Mouse (Mus musculus): ENCODE measurements around the gene Shank2. TPM values are rescaled to one million over a fixed set of nuclear protein-coding genes. Genes with fewer than 3 reads are reported as not detected.
A peak's percentile ranks its signal among the peaks of the same experiment; 100 is the strongest.

Gene Shank2
- total RNA-seq, 2 experiments from 2014 or later: 133 to 143 TPM

DNA sequence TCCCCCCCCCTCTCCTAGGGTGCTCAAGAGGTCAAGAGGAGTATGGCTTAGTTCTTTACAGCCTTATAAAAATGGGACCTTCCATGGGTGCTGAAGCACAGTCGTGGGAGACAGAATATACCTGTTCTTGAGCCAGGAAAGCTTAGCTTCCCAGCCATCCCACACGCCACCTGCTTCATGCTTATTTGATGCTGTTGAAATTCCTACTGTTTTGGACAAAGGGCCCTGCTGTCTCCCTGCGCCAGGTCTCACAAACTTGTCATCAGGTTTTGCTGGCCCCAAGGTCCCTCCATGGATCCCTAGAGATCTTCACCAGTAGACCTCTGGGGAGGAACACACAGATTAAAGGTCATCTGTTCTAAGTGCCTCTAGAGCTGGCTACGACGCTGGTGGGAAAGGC lies 204.5 kb downstream of the Shank2 start:
- DNase-seq: no peak
- intact Hi-C loops (cut with DNase I): no loop called here

DNA sequence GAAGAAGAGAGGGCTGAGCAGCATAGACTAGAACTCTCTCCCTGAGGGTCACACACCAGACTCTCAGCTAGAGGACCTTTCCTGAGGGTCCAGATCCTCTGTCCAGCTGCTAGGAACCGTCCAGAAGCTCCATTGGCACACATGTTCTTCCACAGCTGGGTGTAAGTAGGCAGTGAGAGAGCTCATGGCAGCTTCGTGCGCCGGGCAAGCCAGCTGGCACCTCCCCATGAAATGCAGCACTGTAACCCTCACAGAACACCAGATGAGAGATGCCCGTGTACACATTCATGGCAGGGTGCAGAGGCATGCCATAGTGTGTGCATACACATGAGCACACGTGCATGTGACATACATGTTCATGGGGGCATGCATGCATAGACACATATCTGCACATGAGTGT lies 205.4 kb downstream of the Shank2 start:
- DNase-seq: peak; percentile 23
- intact Hi-C loops (cut with DNase I): no loop called here

DNA sequence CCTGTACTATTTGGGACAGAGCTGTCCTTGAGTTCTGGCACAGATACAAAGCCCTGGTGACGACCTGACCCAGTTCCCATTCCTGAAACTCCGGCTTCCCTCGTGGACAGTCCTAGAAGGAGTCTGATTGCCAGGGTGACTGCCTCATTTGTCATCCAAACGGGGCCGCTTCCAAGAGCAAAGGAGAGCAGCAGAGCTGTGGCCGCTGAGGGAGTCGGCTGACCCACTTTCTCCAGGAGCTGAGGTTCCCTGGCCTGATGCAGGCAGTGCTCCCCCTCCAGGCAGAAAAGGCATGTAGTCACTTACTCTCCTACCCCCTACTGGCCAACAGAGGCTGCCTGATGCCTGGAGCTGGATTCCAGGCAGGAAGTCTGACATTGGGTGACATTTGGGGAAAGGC lies 206.1 kb downstream of the Shank2 start:
- intact Hi-C loops (cut with DNase I): no loop called here
- DNase-seq: peak; percentile 68

DNA sequence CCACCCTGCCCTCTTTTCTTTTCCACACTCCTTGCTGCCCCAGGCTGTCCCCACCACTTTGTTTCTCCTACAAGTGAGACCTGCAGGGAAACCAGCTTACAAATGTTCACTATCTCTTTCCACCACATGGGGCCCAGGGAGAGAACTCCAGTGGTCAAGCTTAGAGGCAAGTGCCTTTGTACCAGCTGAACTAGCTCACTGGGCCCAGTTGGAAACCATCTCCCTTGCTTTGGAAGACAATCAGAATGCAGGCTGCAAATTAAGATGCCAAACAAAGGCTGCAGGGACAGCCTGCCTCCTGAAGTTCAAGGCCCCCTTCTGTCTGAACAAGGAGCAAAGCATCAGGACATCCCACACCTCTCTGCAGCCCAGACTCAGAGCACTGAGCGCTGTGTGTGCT lies 206.9 kb downstream of the Shank2 start:
- intact Hi-C loops (cut with DNase I): no loop called here
- no peak for DNase-seq

DNA sequence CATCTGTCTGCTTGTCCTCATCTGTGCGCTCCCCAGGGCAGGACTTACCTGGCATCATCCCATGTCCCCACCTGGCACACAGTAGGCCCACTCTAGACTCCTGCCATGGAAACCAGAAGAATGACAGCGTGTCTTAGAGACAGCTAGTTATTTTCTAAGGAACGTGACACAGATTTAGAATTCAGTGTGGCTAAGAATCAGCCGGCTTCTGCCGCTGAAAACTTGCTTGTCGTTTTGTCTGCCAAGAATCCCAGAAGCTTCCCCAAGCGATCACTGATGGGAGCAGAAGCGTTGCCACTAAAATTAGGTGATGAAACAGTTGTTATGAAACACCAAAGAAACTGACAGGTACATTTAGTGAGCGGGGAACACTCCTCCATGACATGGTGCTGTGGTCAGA lies 208.8 kb downstream of the Shank2 start:
- no peak for DNase-seq
- intact Hi-C loops (cut with DNase I): no loop called here

DNA sequence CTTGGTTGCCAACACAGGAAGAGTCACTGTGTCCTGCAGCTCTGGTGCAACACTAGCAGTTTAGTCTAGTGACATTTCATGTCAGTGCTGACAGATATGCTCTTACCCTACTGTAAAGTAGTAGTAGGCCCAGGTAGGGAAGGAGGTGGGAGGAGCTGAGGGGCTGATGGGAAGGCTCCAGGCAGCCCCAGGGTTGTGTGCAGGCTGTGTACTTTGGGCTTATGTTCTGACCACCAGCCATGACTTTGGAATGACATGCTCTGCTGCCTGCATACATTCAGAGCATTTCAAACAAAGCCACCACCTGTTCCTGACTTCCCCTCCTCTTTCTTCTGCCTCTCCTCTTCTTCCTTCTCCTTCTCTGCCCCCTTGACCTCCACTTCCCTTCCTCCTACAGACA lies 211.0 kb downstream of the Shank2 start:
- no peak for DNase-seq
- intact Hi-C loops (cut with DNase I): no loop called here

DNA sequence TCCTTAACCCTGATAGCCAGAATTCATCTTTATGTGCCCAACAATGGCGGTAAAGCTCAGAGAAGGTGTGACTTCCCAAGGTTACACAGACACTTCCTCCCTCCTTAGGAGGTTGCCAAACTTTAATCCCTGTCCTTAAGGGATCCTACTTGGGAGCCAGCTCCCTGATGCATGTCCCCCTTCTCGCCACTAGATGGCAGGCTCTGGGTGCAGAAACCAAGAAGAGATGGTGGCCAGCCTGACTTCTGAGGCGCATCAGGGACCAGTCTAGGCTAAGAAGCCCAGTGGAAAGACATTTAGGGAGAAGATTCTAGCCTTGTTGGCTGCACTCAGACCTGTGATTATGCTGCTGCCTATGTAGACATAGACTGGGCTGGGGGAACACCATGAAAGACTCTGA lies 215.5 kb downstream of the Shank2 start:
- intact Hi-C loops (cut with DNase I): loop anchor here (2.0 kb wide), 1 partner anchor 210 kb away; no protein-coding TSS in a partner anchor

DNA sequence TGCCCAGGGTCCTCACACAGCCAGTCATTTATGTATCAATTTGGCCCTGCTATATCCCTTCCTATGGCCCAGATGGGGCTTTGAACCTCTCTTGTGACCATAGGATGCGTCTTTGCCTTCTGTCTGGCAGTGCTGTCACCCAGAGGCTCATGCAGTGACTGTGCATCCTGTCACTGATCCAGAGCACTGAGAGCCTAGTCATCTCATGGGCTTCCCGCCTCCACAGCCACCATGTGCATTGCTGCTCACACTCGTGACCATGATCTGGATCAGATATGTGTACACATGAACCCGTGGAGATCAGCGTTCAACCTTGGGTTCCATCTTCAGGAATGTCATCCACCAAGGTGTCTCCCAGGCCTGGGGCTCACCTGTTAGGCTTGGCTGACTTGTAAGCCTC lies 227.0 kb downstream of the Shank2 start:
- no peak for DNase-seq
- intact Hi-C loops (cut with DNase I): no loop called here

More for the DNA sequence above, 215.5 kb downstream of the Shank2 start:
- peak; percentile 79 for DNase-seq

DNA sequence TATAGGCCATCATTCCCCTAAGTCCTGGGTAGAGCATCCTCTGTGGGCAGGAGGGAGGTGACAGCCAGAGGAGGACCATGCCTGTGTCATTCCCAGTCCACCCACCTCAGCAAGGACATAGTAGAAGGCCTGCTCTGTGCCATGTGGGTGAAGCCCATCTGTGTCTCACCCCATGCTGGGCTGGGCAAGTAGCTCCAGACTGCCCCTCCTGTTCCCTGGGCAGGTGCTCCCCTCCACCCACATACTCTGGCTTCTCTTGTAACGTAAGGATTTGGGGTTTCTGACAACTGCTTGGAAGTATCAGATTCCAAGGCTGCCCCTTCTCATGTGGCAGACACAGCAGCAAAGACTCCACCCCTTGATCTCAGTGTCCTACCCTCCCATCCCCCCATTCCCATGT lies 227.7 kb downstream of the Shank2 start:
- intact Hi-C loops (cut with DNase I): no loop called here

DNA sequence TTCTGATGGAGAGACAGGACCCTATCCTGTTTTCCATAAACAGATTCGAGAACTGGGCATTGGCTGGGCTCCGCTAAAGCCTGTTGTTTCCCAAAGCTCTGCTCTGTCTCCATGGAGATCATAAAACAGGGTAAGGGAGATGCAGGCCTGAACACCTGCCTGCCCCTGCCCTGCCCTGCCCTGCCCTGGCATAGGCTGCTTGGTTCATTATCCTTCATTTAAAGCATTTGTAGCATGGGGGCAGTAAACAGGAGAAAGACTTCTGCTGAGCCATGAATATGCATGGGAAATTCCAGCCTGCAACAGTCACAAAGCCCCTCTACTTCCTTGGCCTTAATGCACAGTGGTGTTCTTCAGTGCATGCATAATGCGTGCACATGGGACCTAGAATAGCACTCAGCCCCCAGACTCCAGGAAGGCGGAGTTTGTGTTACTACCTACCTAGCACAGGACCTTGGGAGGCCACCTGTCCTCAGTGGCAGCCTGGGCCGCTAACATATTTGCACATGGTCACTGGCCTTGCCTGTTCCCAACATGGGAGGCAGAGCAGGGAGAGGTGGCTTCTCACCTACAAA lies 230.5 kb downstream of the Shank2 start:
- DNase-seq: no peak
- intact Hi-C loops (cut with DNase I): no loop called here

More for the DNA sequence above, 227.7 kb downstream of the Shank2 start:
- DNase-seq: no peak

DNA sequence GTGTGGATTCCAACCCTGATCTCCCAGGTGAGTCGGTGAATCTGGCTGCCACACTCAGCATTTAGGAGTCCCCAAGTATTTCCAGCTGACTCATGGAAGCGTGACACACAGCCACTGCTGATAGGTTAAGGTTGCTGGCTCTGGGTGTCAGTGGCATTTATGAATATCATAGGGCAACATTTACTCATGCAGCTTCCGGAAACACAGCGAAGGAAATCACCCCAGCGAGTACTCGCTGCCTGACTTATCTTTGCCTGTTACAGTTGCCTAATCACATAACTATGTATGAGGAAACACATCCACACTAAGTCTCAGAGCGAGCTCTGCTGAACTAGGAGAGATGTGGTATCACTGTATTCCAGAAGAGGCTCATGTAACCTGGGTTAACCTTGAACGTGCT lies 231.8 kb downstream of the Shank2 start:
- intact Hi-C loops (cut with DNase I): no loop called here

DNA sequence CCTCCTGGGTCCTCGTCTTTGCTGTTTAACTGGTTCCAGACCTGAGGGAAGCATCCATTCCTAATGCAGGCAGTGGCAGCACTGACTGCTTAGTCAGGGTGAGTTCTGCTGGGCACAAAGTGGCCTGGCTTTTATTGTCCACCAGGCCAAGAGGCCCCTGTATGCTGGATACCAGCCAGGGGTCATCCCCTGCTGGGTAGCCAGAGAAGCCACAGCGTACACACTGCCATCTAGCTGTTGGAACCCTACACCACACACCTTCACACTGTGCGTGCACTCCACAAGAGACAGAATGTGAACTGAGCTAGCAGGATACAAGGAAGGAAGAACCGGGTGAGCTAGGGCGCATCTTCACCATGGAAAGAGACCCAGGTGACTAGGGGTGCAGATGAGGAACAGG lies 233.1 kb downstream of the Shank2 start:
- intact Hi-C loops (cut with DNase I): loop anchor here (5.0 kb wide), 1 partner anchor 188 kb away; no protein-coding TSS in a partner anchor
- peak; percentile 36 for DNase-seq

More for the DNA sequence above, 231.8 kb downstream of the Shank2 start:
- no peak for DNase-seq

DNA sequence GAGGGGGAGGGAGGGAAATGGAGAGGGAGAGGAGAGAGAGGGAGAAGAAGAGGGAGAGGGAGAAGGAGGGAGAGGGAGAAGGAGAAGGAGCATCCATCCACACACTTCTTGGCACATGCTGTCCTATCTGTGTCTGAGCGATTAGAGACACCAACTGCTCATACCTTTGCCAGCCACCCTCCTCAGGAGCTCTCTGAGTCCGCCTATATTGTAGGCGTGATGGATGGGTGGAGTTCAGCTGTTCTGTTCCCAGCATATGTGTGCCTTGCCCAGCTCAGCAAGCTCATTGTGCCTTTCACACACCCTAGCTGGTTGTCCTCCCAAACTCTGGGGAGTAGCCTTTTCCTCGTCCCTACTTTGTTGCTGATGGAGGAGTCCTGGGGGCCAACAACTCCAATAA lies 233.8 kb downstream of the Shank2 start:
- intact Hi-C loops (cut with DNase I): loop anchor here (5.0 kb wide), 1 partner anchor 187 kb away; no protein-coding TSS in a partner anchor
- DNase-seq: no peak

DNA sequence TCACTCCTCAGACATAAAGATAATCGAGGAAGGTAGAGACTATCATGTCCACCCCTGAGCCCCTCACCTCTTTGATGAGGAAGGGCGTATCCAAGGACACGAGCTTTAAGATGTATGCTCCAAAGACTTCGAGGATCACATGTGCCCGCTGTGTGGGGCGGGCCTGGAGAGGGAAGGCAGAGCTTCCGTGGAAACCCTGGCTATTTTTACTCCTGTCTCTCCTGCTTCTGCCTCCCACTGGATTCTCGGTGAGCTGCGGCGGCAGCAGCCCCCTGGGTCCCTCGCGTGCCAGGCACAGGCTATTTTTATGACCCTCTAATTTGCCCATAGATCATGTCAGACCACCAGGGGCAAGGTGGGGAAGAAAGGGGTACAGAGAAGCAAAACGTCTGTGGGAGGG lies 235.1 kb downstream of the Shank2 start:
- intact Hi-C loops (cut with DNase I): loop anchor here (5.0 kb wide), 1 partner anchor 185 kb away; no protein-coding TSS in a partner anchor

DNA sequence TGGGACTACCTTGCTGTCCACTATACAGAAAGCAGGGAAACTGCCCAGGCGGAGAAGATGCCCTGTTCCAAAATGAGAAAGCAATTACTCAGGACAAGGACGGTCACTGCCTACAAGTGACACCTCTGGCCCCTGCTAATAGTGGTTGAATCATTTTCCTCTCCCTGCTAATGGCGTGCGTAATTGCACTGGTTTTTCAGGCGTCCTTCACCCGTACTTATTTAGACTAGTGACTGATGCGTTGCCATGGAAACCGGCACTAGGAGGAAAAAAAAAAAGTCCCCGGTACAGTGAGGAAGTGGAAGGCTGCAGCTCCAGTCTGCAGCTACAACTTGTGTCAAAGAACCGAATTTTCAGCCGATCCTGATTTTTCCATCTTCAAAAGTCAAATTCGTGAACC lies 236.7 kb downstream of the Shank2 start:
- peak; percentile 30 for DNase-seq
- intact Hi-C loops (cut with DNase I): loop anchor here (5.0 kb wide), 1 partner anchor 184 kb away; no protein-coding TSS in a partner anchor

More for the DNA sequence above, 235.1 kb downstream of the Shank2 start:
- no peak for DNase-seq

DNA sequence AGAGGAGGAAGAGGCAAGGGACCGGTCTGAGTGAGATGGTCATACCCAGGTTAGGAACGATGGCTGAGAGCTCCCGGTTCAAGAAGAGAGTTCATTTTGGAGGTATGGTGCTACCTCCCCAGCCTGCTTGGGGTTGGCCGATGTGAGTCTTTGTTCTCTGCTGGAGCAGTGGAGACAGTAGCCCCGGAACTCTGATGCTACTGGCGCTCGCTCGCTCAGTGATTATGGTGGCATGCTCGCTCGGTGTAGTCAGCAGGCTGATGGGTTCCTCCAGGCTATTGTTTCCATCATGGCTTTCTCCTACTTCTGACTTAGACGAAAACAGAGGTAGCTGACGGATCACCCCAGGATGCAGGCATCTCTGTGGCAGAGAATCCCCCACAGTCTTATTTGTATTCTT lies 237.3 kb downstream of the Shank2 start:
- DNase-seq: no peak
- intact Hi-C loops (cut with DNase I): loop anchor here (5.0 kb wide), 1 partner anchor 183 kb away; no protein-coding TSS in a partner anchor

DNA sequence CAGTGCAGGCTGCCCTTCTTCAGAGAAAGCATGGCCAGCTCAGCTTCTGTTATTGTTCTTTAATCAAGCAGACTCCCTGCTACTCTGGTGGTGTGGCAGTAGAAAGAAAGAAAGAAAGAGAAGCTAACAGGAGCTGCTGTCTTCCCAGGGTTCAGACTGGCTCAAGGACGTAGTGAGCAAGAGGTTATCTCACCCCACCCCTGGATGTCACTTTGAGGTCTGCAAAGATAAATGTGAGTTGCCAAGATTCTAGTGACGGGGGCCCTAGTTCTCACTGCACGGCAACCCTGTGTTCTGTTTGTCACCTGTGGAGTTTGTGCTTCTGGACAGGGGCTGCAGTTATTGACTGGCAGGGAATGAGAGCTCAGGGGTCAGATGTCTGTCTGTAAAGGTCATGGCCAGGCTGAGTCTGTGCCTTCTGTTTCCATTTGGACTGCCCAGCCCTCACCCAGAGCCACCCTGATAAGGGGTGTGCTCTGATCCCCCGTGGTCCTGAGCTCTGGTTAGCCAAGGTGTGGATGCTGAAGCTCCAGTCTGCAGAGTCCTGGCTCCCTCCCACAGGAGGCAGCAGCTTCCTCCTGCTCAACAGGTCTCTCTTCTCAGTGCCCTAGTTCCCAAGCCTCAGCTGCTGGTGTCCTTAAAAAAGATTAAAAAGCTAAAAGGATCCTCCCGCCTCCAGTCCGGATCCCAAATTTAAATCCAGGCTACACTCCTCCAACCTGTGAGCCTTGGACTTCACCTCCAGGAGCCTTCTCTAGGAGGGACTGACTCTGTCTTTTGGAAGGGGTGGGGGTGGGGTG lies 238.0 kb downstream of the Shank2 start:
- DNase-seq: no peak
- intact Hi-C loops (cut with DNase I): loop anchor here (5.0 kb wide), 1 partner anchor 183 kb away; no protein-coding TSS in a partner anchor

DNA sequence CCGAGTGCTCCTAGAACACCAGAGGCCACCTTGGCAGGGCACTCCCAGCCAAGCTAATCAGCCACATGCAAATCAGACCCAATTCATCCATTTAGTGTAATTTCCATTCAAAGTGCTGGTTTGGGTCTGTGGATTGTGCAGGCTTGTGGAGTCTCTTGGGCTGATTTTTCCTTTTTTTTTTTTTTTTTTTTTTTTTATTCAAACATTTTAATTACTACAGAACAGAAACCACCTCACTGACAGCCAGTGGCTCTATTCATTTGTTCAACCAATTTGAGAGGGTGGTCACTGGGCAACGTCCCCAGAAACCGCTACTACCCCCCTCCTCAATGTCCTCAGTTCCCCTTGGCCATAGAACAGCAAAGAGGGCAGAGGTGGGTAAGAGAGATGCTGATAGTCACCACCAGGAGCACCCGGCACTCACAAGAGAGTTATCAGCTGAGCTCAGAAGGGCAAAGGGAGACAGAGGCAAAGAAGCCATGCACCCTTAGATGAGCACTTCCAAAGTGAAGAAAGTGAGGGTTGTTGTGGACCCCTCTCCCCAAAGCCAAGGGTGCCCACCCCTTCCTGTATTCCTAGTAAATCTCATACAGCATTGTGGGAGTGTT lies 239.1 kb downstream of the Shank2 start:
- intact Hi-C loops (cut with DNase I): no loop called here
- no peak for DNase-seq

DNA sequence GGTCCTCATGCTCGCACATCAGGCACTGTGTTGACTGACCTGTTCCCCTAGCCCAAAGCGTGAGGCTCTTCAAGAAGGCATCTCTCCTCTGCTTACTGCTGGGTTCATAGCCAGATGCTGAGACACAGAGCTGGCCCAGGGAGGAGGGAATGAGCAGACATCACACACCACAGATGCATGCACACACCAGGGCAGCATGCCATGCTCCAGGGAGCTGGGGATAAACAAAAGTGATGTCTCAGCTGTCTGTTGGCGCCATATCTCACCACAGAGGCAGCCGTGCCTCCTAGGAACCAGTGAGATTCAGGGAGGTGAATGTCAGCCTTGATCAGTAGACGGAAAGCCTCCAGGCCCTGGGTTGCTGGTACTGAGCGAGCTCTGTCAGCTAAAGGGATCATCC lies 242.5 kb downstream of the Shank2 start:
- DNase-seq: peak; percentile 57
- intact Hi-C loops (cut with DNase I): no loop called here

DNA sequence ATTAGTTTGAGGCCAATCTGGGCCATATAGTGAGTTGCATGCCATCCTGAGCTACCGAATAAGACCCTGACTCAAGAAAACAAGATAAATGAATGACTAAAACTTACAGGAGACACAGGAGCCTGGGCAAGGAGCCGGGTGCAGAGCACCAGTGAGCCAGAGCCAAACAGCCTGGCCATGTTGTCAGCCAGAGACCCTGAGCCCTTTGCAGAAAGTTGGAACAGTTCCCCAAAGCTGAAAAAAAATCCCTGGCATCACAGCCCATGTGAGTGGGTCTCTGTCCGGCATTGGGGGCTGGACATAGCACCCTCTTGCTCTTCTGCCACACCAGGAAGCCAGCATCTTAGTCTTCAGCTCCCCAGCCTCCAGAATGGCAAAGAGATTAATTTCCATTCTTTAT lies 244.5 kb downstream of the Shank2 start:
- peak; percentile 34 for DNase-seq
- intact Hi-C loops (cut with DNase I): no loop called here

DNA sequence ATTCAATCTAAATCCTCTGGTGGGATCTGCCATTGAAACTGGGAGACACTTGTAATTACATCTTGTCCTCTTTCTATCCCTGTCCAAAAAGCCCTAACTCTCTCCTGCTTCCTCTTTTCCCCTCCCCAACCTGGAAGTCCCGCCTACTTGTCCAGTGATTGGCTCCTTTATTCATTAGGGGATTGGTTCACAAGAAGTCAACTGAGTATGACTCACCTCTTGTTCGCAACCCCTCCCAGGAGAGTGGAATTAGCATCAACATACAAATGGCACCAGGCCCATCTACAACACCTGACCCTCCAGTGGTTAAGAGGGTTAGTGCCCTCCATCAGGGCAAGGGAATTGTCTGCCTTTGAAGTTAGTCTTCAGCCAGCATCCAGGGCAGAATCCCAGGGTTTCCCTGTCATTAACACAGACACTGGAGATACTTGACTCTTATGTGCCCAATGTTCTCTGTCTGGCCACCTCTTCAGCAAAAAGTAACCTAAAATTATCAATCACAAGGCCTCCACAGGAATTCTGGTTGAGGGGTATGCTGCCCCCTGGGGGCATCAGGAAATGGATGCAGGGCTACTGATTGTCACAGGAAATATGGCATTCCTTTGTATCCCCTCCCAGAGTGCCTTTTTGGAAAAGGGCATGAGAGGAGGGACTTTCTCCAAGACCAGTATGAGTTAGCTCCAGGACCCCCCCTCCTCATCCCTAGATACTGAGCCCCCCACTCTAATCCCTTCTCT lies 247.1 kb downstream of the Shank2 start:
- no peak for DNase-seq

More for the DNA sequence above, 247.1 kb downstream of the Shank2 start:
- intact Hi-C loops (cut with DNase I): no loop called here
